Mouse (Mus musculus): ENCODE data around the gene Tsr3.

Tsr3 gene

GRCm38 (mm10) chr17:25244239-25244638, 4.3 kb downstream of the Tsr3 start:
- DNase-seq = peak; percentile 27

GRCm38 (mm10) chr17:25248033-25248750, 8.2 kb downstream of the Tsr3 start:
- no peak for DNase-seq

- DNase-seq = no peak
Observed at GRCm38 (mm10) chr17:25250181-25250835, 10.3 kb downstream of the Tsr3 start.

- no peak for DNase-seq
Observed at GRCm38 (mm10) chr17:25252643-25253042, 12.7 kb downstream of the Tsr3 start.

- DNase-seq = no peak
Observed at GRCm38 (mm10) chr17:25253760-25254159, 13.8 kb downstream of the Tsr3 start.

GRCm38 (mm10) chr17:25255110-25255509, 15.1 kb downstream of the Tsr3 start:
- DNase-seq = no peak

GRCm38 (mm10) chr17:25256140-25256754, 16.3 kb downstream of the Tsr3 start, which contains the start of gene Baiap3:
Gene Baiap3, minus strand, starts transcription at chr17:25256364.
- no peak for DNase-seq

GRCm38 (mm10) chr17:25257804-25258261, 17.9 kb downstream of the Tsr3 start:
- no peak for DNase-seq

- DNase-seq = peak; percentile 35
Observed at GRCm38 (mm10) chr17:25264453-25264852, 24.5 kb downstream of the Tsr3 start.

GRCm38 (mm10) chr17:25270795-25271335, 30.9 kb downstream of the Tsr3 start:
- no peak for DNase-seq

GRCm38 (mm10) chr17:25272326-25272725, 32.4 kb downstream of the Tsr3 start:
- peak; percentile 36 for DNase-seq

- DNase-seq = peak; percentile 92
Observed at GRCm38 (mm10) chr17:25272951-25273705, 33.2 kb downstream of the Tsr3 start.

- DNase-seq = peak; percentile 96
Observed at GRCm38 (mm10) chr17:25273706-25274501, 33.9 kb downstream of the Tsr3 start.

GRCm38 (mm10) chr17:25274571-25275346, 34.8 kb downstream of the Tsr3 start, which contains the start of gene Ube2i:
Gene Ube2i, minus strand, starts transcription at chr17:25274622.
- DNase-seq = no peak

- DNase-seq = no peak
Observed at GRCm38 (mm10) chr17:25275833-25276232, 35.9 kb downstream of the Tsr3 start.

GRCm38 (mm10) chr17:25282133-25282532, 42.2 kb downstream of the Tsr3 start:
- DNase-seq = peak; percentile 79

- peak; percentile 81 for DNase-seq
Observed at GRCm38 (mm10) chr17:25285033-25285432, 45.1 kb downstream of the Tsr3 start.

GRCm38 (mm10) chr17:25288842-25289241, 48.9 kb downstream of the Tsr3 start:
- DNase-seq = no peak

- DNase-seq = no peak
Observed at GRCm38 (mm10) chr17:25290411-25290810, 50.4 kb downstream of the Tsr3 start.

All from kidney, adult 11 months (tissue).